Mouse (Mus musculus) neural tube, postnatal 0 days (tissue): ENCODE data around the gene Tns4. TPM values are rescaled to one million over a fixed set of nuclear protein-coding genes. Genes with fewer than 3 reads are reported as not detected.

Experiments
- polyA plus RNA-seq: library from polyadenylated mRNA; unstranded; fragments of >200 nt; fragmentation: Nextera tagmentation; extraction: Ambion mirVana; gene quantifications from 2 replicates; pipeline ENCODE4 v1.2.1, GENCODE M21; 2015

Gene Tns4
- polyA plus RNA-seq, result 0.08 TPM in 1 of 2 replicates, not detected in the other

DNA sequence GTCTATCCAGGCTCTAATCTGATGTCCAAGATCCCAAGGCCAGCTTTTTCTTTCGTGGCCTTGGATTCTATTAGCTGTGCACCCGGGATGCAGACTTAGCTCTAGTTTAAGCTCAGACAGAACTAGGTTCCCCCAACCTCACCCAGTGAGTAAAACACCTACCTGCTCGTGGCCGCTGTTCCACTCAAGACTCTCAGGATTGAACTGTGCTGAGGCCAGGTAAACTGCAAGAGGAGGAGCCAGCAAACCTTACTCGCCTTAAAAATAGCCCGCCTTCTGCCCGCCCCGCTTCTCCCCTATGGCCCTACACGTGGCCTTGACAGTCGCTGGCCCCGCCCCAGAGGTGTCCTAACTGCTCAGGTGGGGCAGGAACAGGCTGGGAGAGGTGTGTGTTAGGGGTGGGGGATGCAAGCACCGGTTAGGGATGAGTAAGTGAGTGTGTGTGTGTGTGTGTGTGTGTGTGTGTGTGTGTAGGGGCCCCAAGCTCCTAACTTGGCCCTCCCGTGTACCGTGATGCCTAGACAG is at the start of gene Tns4:
Gene Tns4, minus strand, starts transcription at position 230 of the 525 bp plus-strand sequence.

GRCm38 (mm10) chr11:99041051-99041729 is 47.9 kb downstream of the Tns4 start, which contains the start of gene Igfbp4:
TSS of gene Igfbp4 (plus strand) at chr11:99041244.

GRCm38 (mm10) chr11:99023500-99024467 is 65.3 kb downstream of the Tns4 start, which contains the start of gene Top2a:
TSS of gene Top2a (minus strand) at chr11:99024189.

Other genes starting within 250 kb of the Tns4 start
- gene Wipf2, start 225.7 kb downstream of the Tns4 start, polyA plus RNA-seq, result 3.1 and 4.0 TPM in 2 replicates
- gene Cdc6, start 181.5 kb downstream of the Tns4 start, polyA plus RNA-seq, result 1.8 and 2.1 TPM in 2 replicates
- gene Rara, start 161.5 kb downstream of the Tns4 start, polyA plus RNA-seq, result 10.5 and 13.9 TPM in 2 replicates
- gene Gjd3, start 106.3 kb downstream of the Tns4 start, polyA plus RNA-seq, result 4.8 and 5.7 TPM in 2 replicates
- 15.8 and 18.3 TPM in 2 replicates for gene Top2a, start 65.1 kb downstream of the Tns4 start, polyA plus RNA-seq
- 108 and 116 TPM in 2 replicates for gene Igfbp4, start 48.1 kb downstream of the Tns4 start, polyA plus RNA-seq
- gene Ccr7, start 65.8 kb upstream of the Tns4 start, polyA plus RNA-seq, result not detected in 2 replicates
- 120 and 139 TPM in 2 replicates for gene Smarce1, start 141.7 kb upstream of the Tns4 start, polyA plus RNA-seq
- 14.1 and 15.5 TPM in 2 replicates for gene Krt222, start 154.8 kb upstream of the Tns4 start, polyA plus RNA-seq
- 0.13 TPM in 1 of 2 replicates, not detected in the other for gene Krt24, start 196.0 kb upstream of the Tns4 start, polyA plus RNA-seq
- 1.7 and 1.8 TPM in 2 replicates for gene Krt25, start 233.6 kb upstream of the Tns4 start, polyA plus RNA-seq
- gene Krt26, start 248.7 kb upstream of the Tns4 start, polyA plus RNA-seq, result 0.30 and 0.69 TPM in 2 replicates